ENCODE assay signal across 25 mouse cellular contexts in genomic region chr4:32218371-32218770, GRCm38 (mm10).
"Had no signal": no experiment of that assay in that cellular context is flagged by ENCODE, and none has a peak within 500 bp of the region (broad histone marks: within the 10 kb centered on the region; RNA-seq: fewer than 3 reads in every experiment).

No protein-coding gene starts in this region.

- H3K4me1 ChIP-seq: heart, embryonic 12.5 days; liver, embryonic 13.5 days had no signal

- H3K9me3 ChIP-seq: heart, embryonic 10.5 days; heart, embryonic 12.5 days; hindbrain, embryonic 10.5 days; hindbrain, embryonic 12.5 days; hindbrain, embryonic 15.5 days; limb, embryonic 10.5 days; limb, embryonic 12.5 days; liver, embryonic 13.5 days had no signal

- H3K27me3 ChIP-seq: heart, embryonic 12.5 days; hindbrain, embryonic 12.5 days; hindbrain, embryonic 15.5 days; limb, embryonic 12.5 days; liver, embryonic 13.5 days had no signal

- H3K4me3 ChIP-seq: gastrocnemius, adult 2 months; heart, embryonic 10.5 days; heart, embryonic 12.5 days; hindbrain, embryonic 10.5 days; hindbrain, embryonic 12.5 days; hindbrain, embryonic 15.5 days; layer of hippocampus, adult 2 months; left cerebral cortex, adult 2 months; limb, embryonic 10.5 days; limb, embryonic 12.5 days; liver, embryonic 13.5 days had no signal

- DNase-seq: gastrocnemius, adult 2 months; gastrocnemius, postnatal 10 days; gastrocnemius, postnatal 25 days; heart, adult 18-20 months; heart, postnatal 10 days; heart, postnatal 4 days; kidney, adult 11 months; kidney, adult 8-10 months; kidney, postnatal 10 days; kidney, postnatal 25 days; kidney, postnatal 4 days; liver; liver, embryonic 13.5 days had no signal

- H3K27ac ChIP-seq: gastrocnemius, adult 2 months; heart, embryonic 10.5 days; hindbrain, embryonic 10.5 days; hindbrain, embryonic 12.5 days; hindbrain, embryonic 15.5 days; hindbrain, postnatal 0 days; layer of hippocampus, adult 2 months; left cerebral cortex, adult 2 months; limb, embryonic 10.5 days; limb, embryonic 12.5 days; liver, embryonic 13.5 days had no signal

- H3K9ac ChIP-seq: heart, embryonic 12.5 days; hindbrain, embryonic 12.5 days; hindbrain, embryonic 15.5 days; limb, embryonic 12.5 days; liver, embryonic 13.5 days had no signal

- H3K36me3 ChIP-seq: heart, embryonic 10.5 days; heart, embryonic 12.5 days; hindbrain, embryonic 10.5 days; hindbrain, embryonic 12.5 days; hindbrain, embryonic 15.5 days; limb, embryonic 10.5 days; limb, embryonic 12.5 days; liver, embryonic 13.5 days had no signal

- H3K4me2 ChIP-seq: heart, embryonic 12.5 days; hindbrain, embryonic 12.5 days; hindbrain, embryonic 15.5 days; limb, embryonic 12.5 days; liver, embryonic 11.5 days; liver, embryonic 13.5 days had no signal

- ATAC-seq: hindbrain, postnatal 0 days; intestine, embryonic 16.5 days had no signal
